Mouse (Mus musculus) forebrain, embryonic 10.5 days (tissue): ENCODE data around the gene Anks1b. TPM values are rescaled to one million over a fixed set of nuclear protein-coding genes. Genes with fewer than 3 reads are reported as not detected.

Experiments used
- DNase-seq: peaks from one replicate; pipeline ENCODE4 v3.0.0-alpha.2; 2017; ENCODE audit warnings: low spot score; ENCODE audit errors: extremely low spot score
- H3K27ac ChIP-seq: fragments of 300-500 bp; sonication (generic); 2 replicates; pipeline ENCODE4 v1.5.1; 2016; ENCODE audit warnings: mild to moderate bottlenecking
- H3K27me3 ChIP-seq: fragments of 300-500 bp; sonication (generic); 2 replicates; pipeline ENCODE4 v1.6.1; 2016; ENCODE audit warnings: mild to moderate bottlenecking; ENCODE audit not compliant: poor library complexity, severe bottlenecking
- H3K36me3 ChIP-seq: fragments of 300-500 bp; sonication (generic); replicated peaks from 2 replicates; pipeline ENCODE4 v1.6.1; 2016; ENCODE audit warnings: mild to moderate bottlenecking, moderate library complexity
- H3K4me1 ChIP-seq: fragments of 300-500 bp; sonication (generic); 2 replicates; pipeline ENCODE4 v1.6.1; 2016
- H3K4me3 ChIP-seq: fragments of 300-500 bp; sonication (generic); 2 replicates; pipeline ENCODE4 v1.5.1; 2016; ENCODE audit warnings: mild to moderate bottlenecking, moderate library complexity
- H3K9me3 ChIP-seq: fragments of 300-500 bp; sonication (generic); 2 replicates; pipeline ENCODE4 v1.6.1; 2016; ENCODE audit warnings: mild to moderate bottlenecking, moderate library complexity
- WGBS: fragments of 180-500 bp; shearing (Covaris S2); methylation state at CpG from one replicate; pipeline ENCODE4 v1.1.7; 2016; 5-methylcytosine and 5-hydroxymethylcytosine counted together
- polyA plus RNA-seq: library from polyadenylated mRNA; unstranded; fragments of >200 nt; fragmentation: Nextera tagmentation; extraction: Ambion mirVana; gene quantifications from 2 replicates; pipeline ENCODE4 v1.2.1, GENCODE M21; 2016

Gene Anks1b
- polyA plus RNA-seq, 1 experiment from 2014 or later, result 3.1 TPM

GRCm38 (mm10) chr10:90116867-90117266, 243.6 kb downstream of the Anks1b start:
- no peak for DNase-seq
- H3K4me1 ChIP-seq, result no peaks in the 10 kb centered on the region
- H3K27ac ChIP-seq, result no peak overlapping the region
- H3K9me3 ChIP-seq, result no peaks in the 10 kb centered on the region
- H3K36me3 ChIP-seq, result no peaks in the 10 kb centered on the region
- no peaks in the 10 kb centered on the region for H3K27me3 ChIP-seq
- WGBS, result 91% methylated on average over 3 of the region's 3 CpGs
- no peak overlapping the region for H3K4me3 ChIP-seq

GRCm38 (mm10) chr10:90117836-90118235, 244.5 kb downstream of the Anks1b start:
- Histone ChIP-seq H3K27me3 (no peaks in the 10 kb centered on the region), H3K27ac (no peak overlapping the region), H3K4me1 (no peaks in the 10 kb centered on the region), H3K9me3 (no peaks in the 10 kb centered on the region), H3K36me3 (no peaks in the 10 kb centered on the region), H3K4me3 (no peak overlapping the region)
- 94% methylated on average over 2 of the region's 2 CpGs for WGBS
- no peak for DNase-seq

GRCm38 (mm10) chr10:90137538-90137937, 264.2 kb downstream of the Anks1b start:
- no peaks in the 10 kb centered on the region for H3K36me3 ChIP-seq
- H3K4me3 ChIP-seq, result no peak overlapping the region
- no peaks in the 10 kb centered on the region for H3K27me3 ChIP-seq
- H3K27ac ChIP-seq, result no peak overlapping the region
- peaks cover 12% of the 10 kb centered on the region for H3K9me3 ChIP-seq
- H3K4me1 ChIP-seq, result no peaks in the 10 kb centered on the region
- no peak for DNase-seq

GRCm38 (mm10) chr10:90140947-90141346, 267.6 kb downstream of the Anks1b start:
- Histone ChIP-seq H3K9me3 (0 out of 2 replicates have a peak, but pooled peaks cover under 1% of the 10 kb centered on the region), H3K27me3 (no peaks in the 10 kb centered on the region), H3K4me1 (no peaks in the 10 kb centered on the region), H3K36me3 (no peaks in the 10 kb centered on the region), H3K4me3 (no peak overlapping the region), H3K27ac (no peak overlapping the region)
- DNase-seq, result no peak

- no peak for DNase-seq
- no peaks in the 10 kb centered on the region for H3K36me3 ChIP-seq
- WGBS, result 98% methylated on average over 1 of the region's 1 CpGs
- H3K9me3 ChIP-seq, result peaks cover 3% of the 10 kb centered on the region; the same call in 1 of the 2 replicates
- H3K4me3 ChIP-seq, result no peak overlapping the region
- H3K4me1 ChIP-seq, result no peaks in the 10 kb centered on the region
- H3K27ac ChIP-seq, result no peak overlapping the region
- no peaks in the 10 kb centered on the region for H3K27me3 ChIP-seq
These were observed 271.1 kb downstream of the Anks1b start for GRCm38 (mm10) chr10:90144444-90144843.

GRCm38 (mm10) chr10:90151510-90151909, 278.2 kb downstream of the Anks1b start:
- H3K4me3 ChIP-seq, result no peak overlapping the region
- peaks cover 3% of the 10 kb centered on the region; the same call in 1 of the 2 replicates for H3K9me3 ChIP-seq
- DNase-seq, result no peak
- H3K27ac ChIP-seq, result no peak overlapping the region
- H3K27me3 ChIP-seq, result no peaks in the 10 kb centered on the region
- H3K4me1 ChIP-seq, result no peaks in the 10 kb centered on the region
- H3K36me3 ChIP-seq, result no peaks in the 10 kb centered on the region

- no peak for DNase-seq
- WGBS, result 87% methylated on average over 6 of the region's 6 CpGs
- Histone ChIP-seq H3K27ac (no peak overlapping the region), H3K4me1 (no peaks in the 10 kb centered on the region), H3K36me3 (no peaks in the 10 kb centered on the region), H3K9me3 (no peaks in the 10 kb centered on the region), H3K27me3 (no peaks in the 10 kb centered on the region), H3K4me3 (no peak overlapping the region)
These were observed 296.8 kb downstream of the Anks1b start for GRCm38 (mm10) chr10:90169941-90170580.

- WGBS, result 78% methylated on average over 5 of the region's 5 CpGs
- no peak overlapping the region for H3K4me3 ChIP-seq
These were observed 317.1 kb downstream of the Anks1b start for GRCm38 (mm10) chr10:90190366-90190765.

GRCm38 (mm10) chr10:90196936-90197335, 323.6 kb downstream of the Anks1b start:
- no peaks in the 10 kb centered on the region for H3K9me3 ChIP-seq
- H3K27ac ChIP-seq, result no peak overlapping the region
- no peaks in the 10 kb centered on the region for H3K36me3 ChIP-seq
- H3K4me3 ChIP-seq, result no peak overlapping the region
- no peaks in the 10 kb centered on the region for H3K4me1 ChIP-seq
- H3K27me3 ChIP-seq, result no peaks in the 10 kb centered on the region
- 90% methylated on average over 5 of the region's 5 CpGs for WGBS
- no peak for DNase-seq

More at GRCm38 (mm10) chr10:90190366-90190765, 317.1 kb downstream of the Anks1b start:
- no peak for DNase-seq
- no peaks in the 10 kb centered on the region for H3K36me3 ChIP-seq
- no peaks in the 10 kb centered on the region for H3K27me3 ChIP-seq
- 0 out of 2 replicates have a peak, but pooled peaks cover 2% of the 10 kb centered on the region for H3K4me1 ChIP-seq
- no peak overlapping the region for H3K27ac ChIP-seq
- no peaks in the 10 kb centered on the region for H3K9me3 ChIP-seq

GRCm38 (mm10) chr10:90210044-90210443, 336.7 kb downstream of the Anks1b start:
- H3K4me1 ChIP-seq, result no peaks in the 10 kb centered on the region
- no peaks in the 10 kb centered on the region for H3K9me3 ChIP-seq
- no peaks in the 10 kb centered on the region for H3K36me3 ChIP-seq
- H3K4me3 ChIP-seq, result no peak overlapping the region
- H3K27me3 ChIP-seq, result no peaks in the 10 kb centered on the region
- DNase-seq, result no peak
- 94% methylated on average over 6 of the region's 6 CpGs for WGBS
- no peak overlapping the region for H3K27ac ChIP-seq

GRCm38 (mm10) chr10:90220470-90220869, 347.2 kb downstream of the Anks1b start:
- Histone ChIP-seq H3K9me3 (no peaks in the 10 kb centered on the region), H3K4me1 (no peaks in the 10 kb centered on the region), H3K4me3 (no peak overlapping the region), H3K36me3 (no peaks in the 10 kb centered on the region), H3K27ac (no peak overlapping the region), H3K27me3 (no peaks in the 10 kb centered on the region)
- whole genome bisulfite sequencing, result 87% methylated on average over 3 of the region's 3 CpGs
- no peak for DNase-seq

- Histone ChIP-seq H3K36me3 (no peaks in the 10 kb centered on the region), H3K4me3 (no peak overlapping the region), H3K27ac (no peak overlapping the region), H3K4me1 (no peaks in the 10 kb centered on the region), H3K27me3 (no peaks in the 10 kb centered on the region), H3K9me3 (no peaks in the 10 kb centered on the region)
- no peak for DNase-seq
- 92% methylated on average over 3 of the region's 3 CpGs for WGBS
These were observed 349.6 kb downstream of the Anks1b start for GRCm38 (mm10) chr10:90222793-90223495.

GRCm38 (mm10) chr10:90235273-90235672, 362.0 kb downstream of the Anks1b start:
- Histone ChIP-seq H3K9me3 (peaks cover 5% of the 10 kb centered on the region; the same call in 1 of the 2 replicates), H3K27ac (no peak overlapping the region), H3K4me1 (no peaks in the 10 kb centered on the region), H3K36me3 (no peaks in the 10 kb centered on the region), H3K4me3 (no peak overlapping the region), H3K27me3 (no peaks in the 10 kb centered on the region)
- 76% methylated on average over 3 of the region's 3 CpGs for WGBS
- no peak for DNase-seq
